Mouse (Mus musculus) olfactory bulb, adult 2 months (tissue): Measurements from ENCODE around the gene Rpl29. TPM values are rescaled to one million over a fixed set of nuclear protein-coding genes. Genes with fewer than 3 reads are reported as not detected.
A peak's percentile ranks its signal among the peaks of the same experiment; 100 is the strongest.

Experiments used
- H3K27ac ChIP-seq: fragments of 200-500 bp; 2 replicates; pipeline ENCODE4 v1.5.1; 2012; ENCODE audit warnings: low read depth, low read length; ENCODE audit not compliant: insufficient read depth
- H3K4me1 ChIP-seq: fragments of 200-500 bp; 2 replicates; pipeline ENCODE4 v1.6.1; 2012; ENCODE audit warnings: low read length; ENCODE audit not compliant: control insufficient read depth, insufficient read depth
- H3K4me3 ChIP-seq: fragments of 200-500 bp; 2 replicates; pipeline ENCODE4 v1.5.1; 2012; ENCODE audit warnings: mild to moderate bottlenecking, low read depth, low read length, moderate library complexity; ENCODE audit not compliant: insufficient read depth
- CTCF ChIP-seq: fragments of 200-500 bp; IDR thresholded peaks from 2 replicates; pipeline ENCODE4 v1.5.1; 2012; ENCODE audit warnings: low read depth, mild to moderate bottlenecking, low read length, moderate library complexity; ENCODE audit not compliant: insufficient read depth
- POLR2A ChIP-seq: fragments of 200-500 bp; IDR thresholded peaks from 2 replicates; pipeline ENCODE4 v1.6.1; 2012; ENCODE audit warnings: mild to moderate bottlenecking, low read depth, low read length, moderate library complexity; ENCODE audit not compliant: insufficient read depth
- WGBS: fragments of 180-500 bp; shearing (Covaris S2); methylation state at CpG from one replicate; pipeline ENCODE4 v1.1.7; 2018; 5-methylcytosine and 5-hydroxymethylcytosine counted together
- polyA plus RNA-seq: library from polyadenylated mRNA; stranded (reverse); fragments of >200 nt; gene quantifications from 2 replicates; pipeline ENCODE4 v1.2.4, GENCODE M21; 2012; ENCODE audit warnings: low replicate concordance; ENCODE audit not compliant: missing spikeins, insufficient read depth, insufficient read length

Rpl29 gene
- polyA plus RNA-seq, 1 experiment, result not detected

GRCm38 (mm10) chr9:106474456-106474855 lies 45.2 kb downstream of the Rpl29 start:
- Histone ChIP-seq H3K4me1 (peaks cover 46% of the 10 kb centered on the region), H3K4me3 (no peak overlapping the region), H3K27ac (no peak overlapping the region)
- peak; percentile 45; the same call in 1 of the 2 replicates for TF ChIP-seq CTCF
- no peak for TF ChIP-seq POLR2A
- 11% methylated on average over 6 of the region's 6 CpGs for WGBS

GRCm38 (mm10) chr9:106475046-106475445 lies 45.8 kb downstream of the Rpl29 start:
- WGBS, result 67% methylated on average over 7 of the region's 7 CpGs
- Histone ChIP-seq H3K27ac (no peak overlapping the region), H3K4me3 (no peak overlapping the region), H3K4me1 (peaks cover 46% of the 10 kb centered on the region)
- no peak for TF ChIP-seq CTCF
- no peak for TF ChIP-seq POLR2A

- peaks cover 46% of the 10 kb centered on the region for H3K4me1 ChIP-seq
- TF ChIP-seq POLR2A (no peak), CTCF (no peak)
- no peak within 1 kb of the TSS for H3K4me3 ChIP-seq
- no peak within 1 kb of the TSS for H3K27ac ChIP-seq
- 86% methylated on average over 10 of the region's 10 CpGs for WGBS
These were observed 46.4 kb downstream of the Rpl29 start, which contains the start of gene Rrp9 for GRCm38 (mm10) chr9:106475663-106476001. TSS of gene Rrp9 (plus strand) at chr9:106475963.

- TF ChIP-seq POLR2A, result no peak
- TF ChIP-seq CTCF, result no peak
- Histone ChIP-seq H3K27ac (no peak overlapping the region), H3K4me3 (no peak overlapping the region), H3K4me1 (peaks cover 43% of the 10 kb centered on the region)
- WGBS, result 21% methylated on average over 16 of the region's 16 CpGs
These were observed 47.0 kb downstream of the Rpl29 start for GRCm38 (mm10) chr9:106476002-106476923.

- H3K27ac ChIP-seq, result no peak within 1 kb of the TSS
- TF ChIP-seq CTCF (peak; percentile 81), POLR2A (peak; percentile 43; the same call in 1 of the 2 replicates)
- WGBS, result under 1% methylated on average over 41 of the region's 41 CpGs
- H3K4me3 ChIP-seq, result peak within 1 kb of the TSS; percentile 56
- peaks cover 36% of the 10 kb centered on the region for H3K4me1 ChIP-seq
These were observed 47.8 kb downstream of the Rpl29 start, which contains the start of gene Parp3 for GRCm38 (mm10) chr9:106476924-106477484. TSS of gene Parp3 (minus strand) at chr9:106476949.

GRCm38 (mm10) chr9:106477649-106478048 lies 48.4 kb downstream of the Rpl29 start:
- H3K4me3 ChIP-seq, result peak overlapping the region; percentile 56
- no peak for TF ChIP-seq CTCF
- no peak for TF ChIP-seq POLR2A
- H3K4me1 ChIP-seq, result peaks cover 31% of the 10 kb centered on the region
- 3% methylated on average over 16 of the region's 16 CpGs for WGBS
- no peak overlapping the region for H3K27ac ChIP-seq

- Histone ChIP-seq H3K4me3 (peak overlapping the region; percentile 56), H3K4me1 (peaks cover 30% of the 10 kb centered on the region), H3K27ac (no peak overlapping the region)
- no peak for TF ChIP-seq CTCF
- no peak for TF ChIP-seq POLR2A
- 81% methylated on average over 9 of the region's 9 CpGs for WGBS
These were observed 48.8 kb downstream of the Rpl29 start for GRCm38 (mm10) chr9:106478101-106478500.

- TF ChIP-seq CTCF (no peak), POLR2A (no peak)
- no peak overlapping the region for H3K27ac ChIP-seq
- H3K4me1 ChIP-seq, result peaks cover 18% of the 10 kb centered on the region
- no peak overlapping the region for H3K4me3 ChIP-seq
- WGBS, result 94% methylated on average over 7 of the region's 7 CpGs
These were observed 51.3 kb downstream of the Rpl29 start for GRCm38 (mm10) chr9:106480541-106480940.

- TF ChIP-seq POLR2A, result no peak
- no peak for TF ChIP-seq CTCF
- H3K4me3 ChIP-seq, result no peak overlapping the region
- WGBS, result 95% methylated on average over 15 of the region's 15 CpGs
- peaks cover 13% of the 10 kb centered on the region for H3K4me1 ChIP-seq
- H3K27ac ChIP-seq, result no peak overlapping the region
These were observed 51.8 kb downstream of the Rpl29 start for GRCm38 (mm10) chr9:106481075-106481474.

Other genes with a start within 250 kb of the Rpl29 start
- gene Ppm1m, start 229.7 kb upstream of the Rpl29 start, polyA plus RNA-seq, result not detected in 2 replicates
- not detected in 2 replicates for gene Twf2, start 226.3 kb upstream of the Rpl29 start, polyA plus RNA-seq
- not detected in 2 replicates for gene Tlr9, start 206.9 kb upstream of the Rpl29 start, polyA plus RNA-seq
- not detected in 2 replicates for gene Alas1, start 180.8 kb upstream of the Rpl29 start, polyA plus RNA-seq
- not detected in 2 replicates for gene Poc1a, start 148.4 kb upstream of the Rpl29 start, polyA plus RNA-seq
- not detected in 2 replicates for gene Dusp7, start 60.8 kb upstream of the Rpl29 start, polyA plus RNA-seq
- not detected in 2 replicates for gene Acy1, start 8.9 kb downstream of the Rpl29 start, polyA plus RNA-seq
- not detected in 2 replicates for gene Abhd14b, start 18.0 kb downstream of the Rpl29 start, polyA plus RNA-seq
- gene Abhd14a, start 18.2 kb downstream of the Rpl29 start, polyA plus RNA-seq, result not detected in 2 replicates
- not detected in 2 replicates for gene Pcbp4, start 23.8 kb downstream of the Rpl29 start, polyA plus RNA-seq
- gene Gpr62, start 36.5 kb downstream of the Rpl29 start, polyA plus RNA-seq, result not detected in 2 replicates
- not detected in 2 replicates for gene Rrp9, start 46.5 kb downstream of the Rpl29 start, polyA plus RNA-seq
- gene Parp3, start 47.5 kb downstream of the Rpl29 start, polyA plus RNA-seq, result not detected in 2 replicates
- not detected in 2 replicates for gene Iqcf1, start 70.5 kb downstream of the Rpl29 start, polyA plus RNA-seq
- gene Iqcf5, start 85.1 kb downstream of the Rpl29 start, polyA plus RNA-seq, result not detected in 2 replicates
- gene Iqcf3, start 132.2 kb downstream of the Rpl29 start, polyA plus RNA-seq, result not detected in 2 replicates
- not detected in 2 replicates for gene Iqcf4, start 141.5 kb downstream of the Rpl29 start, polyA plus RNA-seq
- not detected in 2 replicates for gene Iqcf6, start 197.1 kb downstream of the Rpl29 start, polyA plus RNA-seq
- gene Grm2, start 226.6 kb downstream of the Rpl29 start, polyA plus RNA-seq, result not detected in 2 replicates